Mouse (Mus musculus) kidney, embryonic 16.5 days (tissue): ENCODE measurements around the gene Jak1. TPM values are rescaled to one million over a fixed set of nuclear protein-coding genes. Genes with fewer than 3 reads are reported as not detected.
A peak's percentile ranks its signal among the peaks of the same experiment; 100 is the strongest.
"Not testable (repeated sequence)": the region's sequence is repeated elsewhere in the genome, so short reads cannot be mapped to it uniquely, and the experiment has no call there.

Source experiments
- ATAC-seq: fragments of 200-750 bp; cut with Nextera tagmentation; 2 replicates; pipeline ENCODE4 v1.8.0; 2017; ENCODE audit warnings: moderate TSS enrichment; ENCODE audit not compliant: low FRiP score, low TSS enrichment
- H3K27ac ChIP-seq: fragments of 300-500 bp; sonication (generic); 2 replicates; pipeline ENCODE4 v1.5.1; 2014; ENCODE audit warnings: low read length
- H3K27me3 ChIP-seq: fragments of 300-500 bp; sonication (generic); 2 replicates; pipeline ENCODE4 v1.6.1; 2014; ENCODE audit warnings: low read length, control low read depth, mixed read lengths; ENCODE audit not compliant: insufficient read depth
- H3K36me3 ChIP-seq: fragments of 300-500 bp; sonication (generic); 2 replicates; pipeline ENCODE4 v1.6.1; 2014; ENCODE audit warnings: low read length, control low read depth, mixed read lengths; ENCODE audit not compliant: insufficient read depth
- H3K4me1 ChIP-seq: fragments of 300-500 bp; sonication (generic); 2 replicates; pipeline ENCODE4 v1.6.1; 2014; ENCODE audit warnings: low read length, control low read depth, mixed read lengths; ENCODE audit not compliant: insufficient read depth
- H3K4me2 ChIP-seq: fragments of 300-500 bp; sonication (generic); replicated peaks from 2 replicates; pipeline ENCODE4 v1.6.1; 2014; ENCODE audit warnings: low read depth, low read length
- H3K4me3 ChIP-seq: fragments of 300-500 bp; sonication (generic); 2 replicates; pipeline ENCODE4 v1.5.1; 2014; ENCODE audit warnings: mild to moderate bottlenecking, low read length
- H3K9ac ChIP-seq: fragments of 300-500 bp; sonication (generic); replicated peaks from 2 replicates; pipeline ENCODE4 v1.6.1; 2014; ENCODE audit warnings: low read length
- H3K9me3 ChIP-seq: fragments of 300-500 bp; sonication (generic); 2 replicates; pipeline ENCODE4 v1.6.1; 2016; ENCODE audit warnings: low read length, control low read depth
- WGBS: fragments of 180-500 bp; shearing (Covaris S2); extraction: QIAGEN DNeasy Blood & Tissue Kit; methylation state at CpG from one replicate; pipeline ENCODE4 v1.1.7; 2014; 5-methylcytosine and 5-hydroxymethylcytosine counted together
- polyA plus RNA-seq: library from polyadenylated mRNA; unstranded; fragments of >200 nt; fragmentation: Nextera tagmentation; extraction: Ambion mirVana; gene quantifications from 2 replicates; pipeline ENCODE4 v1.2.1, GENCODE M21; 2015

Jak1 gene
- polyA plus RNA-seq, 1 experiment from 2014 or later = 104 TPM

DNA sequence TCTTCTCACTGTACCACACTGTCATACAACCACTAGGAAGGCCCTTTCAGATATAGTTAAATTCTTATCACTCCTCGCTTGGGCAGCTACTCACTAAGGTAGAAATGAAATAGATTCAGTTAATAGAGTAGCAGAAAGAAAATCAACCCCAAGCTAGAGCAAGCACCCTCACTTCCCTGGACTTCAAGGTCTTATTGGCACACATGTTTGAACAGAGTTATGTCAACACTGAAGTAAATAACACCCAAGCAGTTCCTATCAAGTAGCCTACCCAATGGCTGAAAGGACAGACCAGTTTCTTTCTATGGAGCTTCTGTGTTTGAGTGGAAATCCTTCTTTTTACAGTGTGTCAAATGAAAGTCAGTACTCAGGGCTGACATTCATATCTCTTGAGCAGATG lies 17.2 kb upstream of the Jak1 start:
- H3K4me3 ChIP-seq = no peak overlapping the region
- no peak overlapping the region for H3K9ac ChIP-seq
- no peak overlapping the region for H3K27ac ChIP-seq
- no peaks in the 10 kb centered on the region for H3K27me3 ChIP-seq
- no peaks in the 10 kb centered on the region for H3K9me3 ChIP-seq
- WGBS = 73% methylated on average over 1 of the region's 1 CpGs
- no peak overlapping the region for H3K4me2 ChIP-seq
- H3K4me1 ChIP-seq = 0 out of 2 replicates have a peak, but pooled peaks cover 6% of the 10 kb centered on the region
- no peak for ATAC-seq
- H3K36me3 ChIP-seq = no peaks in the 10 kb centered on the region

DNA sequence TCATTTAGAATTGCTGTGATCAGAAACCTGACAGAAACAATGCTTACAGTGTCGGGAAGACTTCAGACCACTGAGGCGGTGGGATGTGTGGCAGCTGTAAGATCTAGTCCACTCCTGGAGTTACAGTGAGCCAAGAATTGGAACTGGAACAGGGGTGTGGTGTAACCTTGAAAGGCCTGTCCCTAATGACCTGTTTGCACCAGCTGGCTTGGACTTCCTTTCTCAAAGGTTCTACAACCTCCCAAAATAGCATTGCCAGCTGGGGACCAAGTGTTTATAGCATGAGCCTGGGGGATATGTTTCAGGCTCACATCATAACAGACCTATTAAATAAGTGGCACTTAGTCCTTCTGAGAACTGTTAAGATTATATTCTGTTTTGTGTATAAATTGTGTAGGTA lies 15.0 kb upstream of the Jak1 start:
- Histone ChIP-seq H3K27ac (no peak overlapping the region), H3K36me3 (no peaks in the 10 kb centered on the region), H3K9me3 (no peaks in the 10 kb centered on the region), H3K4me3 (no peak overlapping the region), H3K4me2 (no peak overlapping the region), H3K27me3 (no peaks in the 10 kb centered on the region), H3K4me1 (0 out of 2 replicates have a peak, but pooled peaks cover 2% of the 10 kb centered on the region), H3K9ac (no peak overlapping the region)
- no peak for ATAC-seq
- 74% methylated on average over 2 of the region's 2 CpGs for WGBS

DNA sequence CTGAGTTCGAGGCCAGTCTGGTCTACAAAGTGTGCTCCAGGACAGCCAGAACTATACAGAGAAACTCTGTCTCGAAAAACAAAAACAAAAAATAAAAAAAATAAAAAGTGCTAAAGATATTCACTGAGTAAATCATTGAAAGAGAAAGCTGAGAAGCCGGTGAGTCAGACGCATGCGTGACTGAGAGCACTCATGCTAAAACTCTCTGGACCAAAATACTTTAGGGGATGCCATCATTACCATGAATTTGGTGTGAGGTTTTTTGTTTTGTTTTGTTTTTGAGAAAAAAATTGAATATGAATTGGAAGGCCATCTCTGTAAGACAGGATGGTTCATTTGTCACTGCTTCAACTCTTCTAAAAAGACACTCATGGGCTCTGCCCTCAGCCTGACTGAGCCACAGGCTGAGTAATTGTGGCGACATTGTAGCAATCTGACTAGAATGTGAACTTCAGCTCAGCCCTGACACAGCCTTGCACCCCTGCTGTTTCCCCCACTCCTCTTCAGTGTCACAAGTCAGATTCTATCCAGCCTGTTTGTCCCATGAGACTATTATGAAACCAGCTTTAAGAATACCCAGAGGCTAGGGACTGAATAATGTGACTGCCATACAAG lies 11.5 kb upstream of the Jak1 start:
- no peaks in the 10 kb centered on the region for H3K27me3 ChIP-seq
- no peak overlapping the region for H3K4me3 ChIP-seq
- ATAC-seq = no peak
- WGBS = 66% methylated on average over 6 of the region's 6 CpGs
- no peaks in the 10 kb centered on the region for H3K9me3 ChIP-seq
- no peak overlapping the region for H3K27ac ChIP-seq
- H3K36me3 ChIP-seq = no peaks in the 10 kb centered on the region
- H3K4me2 ChIP-seq = no peak overlapping the region
- no peak overlapping the region for H3K9ac ChIP-seq
- no peaks in the 10 kb centered on the region for H3K4me1 ChIP-seq

DNA sequence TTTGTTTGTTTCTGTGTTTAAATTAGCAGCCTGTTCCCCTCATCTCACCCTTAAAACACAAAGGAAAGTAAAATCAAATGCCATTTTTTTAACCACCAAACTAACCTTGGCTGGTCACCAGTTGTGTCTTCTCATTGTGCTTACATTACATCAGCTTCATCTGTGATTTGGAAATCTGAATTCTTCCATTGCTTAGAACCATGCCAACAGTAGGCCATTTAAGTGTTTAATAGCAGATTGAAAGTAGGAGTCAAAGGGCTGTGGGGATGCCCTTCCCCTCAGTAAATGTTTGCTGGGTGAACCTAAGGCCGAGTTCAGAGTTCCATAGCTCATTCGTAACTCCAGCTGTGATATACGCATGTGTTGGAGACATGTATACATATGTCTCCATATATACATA lies 10.8 kb upstream of the Jak1 start:
- H3K9ac ChIP-seq = no peak overlapping the region
- H3K9me3 ChIP-seq = no peaks in the 10 kb centered on the region
- H3K27me3 ChIP-seq = no peaks in the 10 kb centered on the region
- no peak overlapping the region for H3K4me2 ChIP-seq
- H3K36me3 ChIP-seq = no peaks in the 10 kb centered on the region
- H3K4me1 ChIP-seq = no peaks in the 10 kb centered on the region
- no peak overlapping the region for H3K27ac ChIP-seq
- WGBS = 86% methylated on average over 3 of the region's 3 CpGs
- no peak for ATAC-seq
- H3K4me3 ChIP-seq = no peak overlapping the region

DNA sequence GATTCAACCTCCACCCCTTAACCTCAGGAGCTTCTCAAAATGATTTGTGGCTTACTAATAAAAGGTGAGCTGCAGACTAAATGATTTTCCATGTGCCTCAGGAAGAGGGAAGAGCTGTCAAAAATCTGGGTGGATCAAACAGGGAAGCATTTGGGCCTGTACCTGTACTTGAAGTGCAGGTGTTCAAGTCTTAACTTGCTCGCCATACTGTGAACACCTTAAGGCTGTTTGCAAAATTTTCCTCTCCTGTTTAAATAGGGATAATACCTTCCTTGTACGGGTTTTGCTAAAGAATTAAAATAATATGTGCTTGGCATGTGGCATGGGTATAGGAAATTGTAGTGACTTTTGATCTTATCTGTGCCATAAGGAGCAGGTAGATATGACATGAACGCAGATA lies 5.7 kb upstream of the Jak1 start:
- H3K4me1 ChIP-seq = no peaks in the 10 kb centered on the region
- no peak overlapping the region for H3K9ac ChIP-seq
- no peaks in the 10 kb centered on the region for H3K27me3 ChIP-seq
- no peak for ATAC-seq
- H3K27ac ChIP-seq = no peak overlapping the region
- H3K9me3 ChIP-seq = no peaks in the 10 kb centered on the region
- H3K36me3 ChIP-seq = no peaks in the 10 kb centered on the region
- WGBS = 86% methylated on average over 3 of the region's 3 CpGs
- no peak overlapping the region for H3K4me3 ChIP-seq
- H3K4me2 ChIP-seq = no peak overlapping the region

DNA sequence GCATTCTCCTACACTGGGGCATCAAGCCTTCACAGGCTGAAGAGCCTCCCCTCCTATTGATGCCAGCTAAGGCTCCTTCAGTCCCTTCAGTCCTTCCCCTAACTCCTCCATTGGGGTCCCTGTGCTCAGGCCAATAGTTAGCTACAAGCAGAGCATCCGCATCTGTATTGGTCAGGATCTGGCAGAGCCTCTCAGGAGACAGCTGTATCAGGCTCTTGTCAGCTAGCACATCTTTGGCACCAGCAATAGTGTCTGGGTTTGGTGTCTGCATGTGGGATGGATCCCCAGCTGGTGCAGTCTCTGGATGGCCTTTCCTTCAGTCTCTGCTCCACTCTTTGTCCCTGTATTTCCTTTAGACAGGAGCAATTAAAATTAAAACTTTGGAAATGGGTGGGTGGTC lies 3.4 kb upstream of the Jak1 start:
- not testable (repeated sequence) for H3K27me3 ChIP-seq, H3K4me3 ChIP-seq, ATAC-seq, H3K9ac ChIP-seq, H3K4me1 ChIP-seq, H3K9me3 ChIP-seq, H3K27ac ChIP-seq, H3K4me2 ChIP-seq, H3K36me3 ChIP-seq
- 93% methylated on average over 1 of the region's 1 CpGs for WGBS

DNA sequence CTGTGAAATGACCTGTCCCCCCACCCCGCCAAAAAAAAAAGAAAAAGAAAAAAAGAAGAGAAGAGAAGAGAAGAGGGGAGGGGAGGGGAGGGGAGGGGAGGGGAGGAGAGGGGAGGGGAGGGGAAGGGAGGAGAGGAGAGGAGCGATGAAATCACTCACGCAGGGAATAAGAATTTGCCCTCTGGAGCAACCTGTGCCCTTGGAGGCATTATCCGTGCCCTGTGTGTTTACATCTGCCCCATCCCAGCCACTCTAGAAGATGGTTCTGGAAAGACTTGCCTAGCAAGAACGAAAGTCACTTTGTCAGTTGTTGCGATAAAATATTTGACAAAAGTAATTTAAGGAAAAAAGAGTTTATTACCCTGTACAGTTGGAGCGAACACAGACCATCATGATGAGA lies 441 bp upstream of the Jak1 start:
- WGBS = 31% methylated on average over 7 of the region's 7 CpGs
- Histone ChIP-seq H3K9me3 (no peaks in the 10 kb centered on the region), H3K4me2 (peak overlapping the region; percentile 72), H3K4me1 (peaks cover 4% of the 10 kb centered on the region; the same call in 1 of the 2 replicates), H3K27ac (peak overlapping the region; percentile 93; the same call in 1 of the 2 replicates), H3K36me3 (no peaks in the 10 kb centered on the region), H3K27me3 (no peaks in the 10 kb centered on the region), H3K9ac (no peak overlapping the region), H3K4me3 (peak overlapping the region; percentile 94)
- no peak for ATAC-seq

DNA sequence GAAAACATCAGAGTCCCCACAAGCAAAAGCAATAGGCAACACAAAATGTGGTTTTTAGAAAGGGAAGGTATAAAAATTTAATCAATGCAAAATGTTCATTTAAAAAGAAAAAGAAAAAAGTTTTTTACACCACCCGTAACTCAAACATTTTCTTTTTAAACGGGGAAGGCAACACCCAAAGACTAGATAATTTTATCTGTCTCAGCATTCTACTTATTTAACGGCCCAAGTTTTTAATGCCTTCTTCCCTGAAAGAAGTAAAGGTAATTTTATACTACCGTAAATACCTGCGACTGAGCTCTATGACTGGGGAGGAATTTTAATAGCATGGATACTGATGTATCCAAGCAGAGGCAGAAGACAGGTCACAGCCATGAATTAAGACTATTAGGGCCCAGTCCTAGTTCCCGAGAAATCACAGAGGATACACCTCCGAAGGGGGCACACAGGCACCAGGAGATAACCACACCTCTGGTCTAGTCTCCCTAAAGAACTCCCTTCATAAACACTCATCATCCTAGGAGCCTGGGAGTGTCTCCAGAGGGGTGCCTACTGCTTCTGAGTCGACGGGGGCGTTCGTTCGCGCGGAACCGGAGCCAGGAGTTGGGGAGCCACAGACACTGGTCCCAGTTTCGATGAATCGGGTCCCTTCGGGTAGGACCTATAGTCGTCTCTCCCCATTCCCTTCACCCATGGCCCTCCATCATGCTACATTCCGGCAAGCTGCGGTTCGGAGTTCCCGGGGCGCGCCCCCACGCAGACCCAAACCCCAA lies 928 bp downstream of the Jak1 start:
- Histone ChIP-seq H3K9me3 (no peaks in the 10 kb centered on the region), H3K9ac (peak overlapping the region; percentile 96), H3K27me3 (no peaks in the 10 kb centered on the region), H3K27ac (peak overlapping the region; percentile 93), H3K4me3 (peak overlapping the region; percentile 94), H3K36me3 (no peaks in the 10 kb centered on the region), H3K4me2 (peak overlapping the region; percentile 72), H3K4me1 (peaks cover 4% of the 10 kb centered on the region; the same call in 1 of the 2 replicates)
- ATAC-seq = peak; percentile 21
- WGBS = 4% methylated on average over 26 of the region's 26 CpGs

DNA sequence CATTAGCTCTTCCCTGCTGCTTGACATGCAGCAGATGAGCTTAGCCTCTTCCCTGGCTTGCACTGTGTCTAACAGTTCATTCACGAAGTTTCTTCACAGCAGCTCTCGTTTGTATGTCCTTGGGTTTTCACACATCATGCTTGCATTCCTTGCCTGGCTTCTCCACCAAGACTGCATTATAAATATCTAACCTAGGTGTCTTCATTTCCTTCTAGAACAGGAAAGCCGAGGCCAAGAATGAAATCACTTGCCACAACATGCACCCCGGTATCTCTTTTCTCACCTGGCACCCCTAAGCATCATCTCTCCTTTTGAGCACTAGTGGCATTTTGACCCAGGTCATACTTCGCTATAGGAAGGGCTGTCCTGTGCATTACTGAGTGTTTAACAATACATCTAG lies 3.5 kb downstream of the Jak1 start:
- no peak for ATAC-seq
- no peak overlapping the region for H3K9ac ChIP-seq
- no peaks in the 10 kb centered on the region for H3K36me3 ChIP-seq
- 81% methylated on average over 5 of the region's 5 CpGs for WGBS
- no peaks in the 10 kb centered on the region for H3K9me3 ChIP-seq
- no peak overlapping the region for H3K27ac ChIP-seq
- H3K4me2 ChIP-seq = no peak overlapping the region
- peaks cover 7% of the 10 kb centered on the region; the same call in 1 of the 2 replicates for H3K4me1 ChIP-seq
- no peaks in the 10 kb centered on the region for H3K27me3 ChIP-seq
- H3K4me3 ChIP-seq = no peak overlapping the region

DNA sequence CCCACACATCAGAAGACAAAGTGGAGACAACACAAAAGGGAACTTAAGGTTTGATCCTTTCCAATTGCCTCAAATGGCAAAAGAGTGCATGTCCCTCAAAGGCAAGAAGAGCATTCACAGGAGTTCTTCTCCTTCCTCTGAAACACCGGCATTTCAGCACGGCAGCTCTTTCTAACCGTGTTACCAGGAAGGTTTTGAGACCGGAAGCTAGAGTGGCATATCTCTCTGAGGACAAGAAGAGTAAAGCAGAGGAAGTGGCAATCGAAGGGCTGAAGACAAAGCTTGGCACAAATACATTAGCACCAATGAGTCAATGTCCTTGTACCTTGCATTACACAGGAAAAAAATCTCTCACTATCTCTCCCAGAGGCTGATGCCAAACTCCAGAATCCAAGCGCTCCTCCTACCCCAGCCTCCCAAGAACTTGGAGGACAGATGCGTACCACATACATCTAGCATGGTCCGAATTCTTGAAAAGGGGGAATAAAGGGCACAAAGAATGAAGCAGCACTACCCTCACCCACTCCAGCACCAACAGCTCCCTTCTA lies 4.3 kb downstream of the Jak1 start:
- ATAC-seq = no peak
- no peak overlapping the region for H3K9ac ChIP-seq
- WGBS = 89% methylated on average over 8 of the region's 8 CpGs
- no peaks in the 10 kb centered on the region for H3K27me3 ChIP-seq
- no peak overlapping the region for H3K4me3 ChIP-seq
- no peaks in the 10 kb centered on the region for H3K36me3 ChIP-seq
- H3K4me1 ChIP-seq = peaks cover 10% of the 10 kb centered on the region; the same call in 1 of the 2 replicates
- no peak overlapping the region for H3K27ac ChIP-seq
- no peak overlapping the region for H3K4me2 ChIP-seq
- H3K9me3 ChIP-seq = no peaks in the 10 kb centered on the region
